Mouse (Mus musculus): Measurements from ENCODE around the gene Ndnf. TPM values are rescaled to one million over a fixed set of nuclear protein-coding genes. Genes with fewer than 3 reads are reported as not detected.
A peak's percentile ranks its signal among the peaks of the same experiment; 100 is the strongest.

Ndnf gene
- total RNA-seq (2014; rRNA removed) (86.2 and 89.6 TPM in 2 replicates), polyA plus RNA-seq (2015; fragmentation: Nextera tagmentation; extraction: Ambion mirVana) (10.4 and 14.8 TPM in 2 replicates)

GRCm38 (mm10) chr6:65671451-65671850 lies at the start of gene Ndnf:
Ndnf (plus strand) TSS chr6:65671590.
- peak within 1 kb of the TSS; percentile 46 for H3K9ac ChIP-seq (replicated peaks; ENCODE audit: low read length)
- H3K4me2 ChIP-seq (ENCODE audit: low read depth, low read length), result peak within 1 kb of the TSS; percentile 65
- ATAC-seq, result peak; percentile 92
- H3K4me3 ChIP-seq (ENCODE audit: low read length), result peak within 1 kb of the TSS; percentile 48
- H3K27ac ChIP-seq, result peak within 1 kb of the TSS; percentile 17
- no peaks in the 10 kb centered on the region for H3K9me3 ChIP-seq (ENCODE audit: low read length)
- H3K27me3 ChIP-seq (ENCODE audit: insufficient read depth, low read length), result no peaks in the 10 kb centered on the region
- H3K36me3 ChIP-seq (ENCODE audit: insufficient read depth, low read length), result no peaks in the 10 kb centered on the region
- H3K4me1 ChIP-seq (ENCODE audit: insufficient read depth, low read length), result peaks cover 3% of the 10 kb centered on the region; the same call in 1 of the 2 replicates
- under 1% methylated on average over 23 of the region's 45 CpGs for WGBS
- peak; percentile 81 for DNase-seq (ENCODE audit: low spot score)
- TF ChIP-seq CTCF (IDR thresholded peaks at IDR 0.05; ENCODE audit: low read depth), result no peak

GRCm38 (mm10) chr6:65623016-65623715 lies 48.2 kb upstream of the Ndnf start:
- Histone ChIP-seq H3K27me3 (ENCODE audit: insufficient read depth, low read length) (no peaks in the 10 kb centered on the region), H3K4me2 (ENCODE audit: low read depth, low read length) (no peak overlapping the region), H3K9me3 (ENCODE audit: low read length) (no peaks in the 10 kb centered on the region), H3K9ac (replicated peaks; ENCODE audit: low read length) (no peak overlapping the region), H3K4me1 (ENCODE audit: insufficient read depth, low read length) (no peaks in the 10 kb centered on the region), H3K4me3 (ENCODE audit: low read length) (no peak overlapping the region), H3K27ac (no peak overlapping the region), H3K36me3 (ENCODE audit: insufficient read depth, low read length) (no peaks in the 10 kb centered on the region)
- 61% methylated on average over 3 of the region's 3 CpGs for WGBS
- ATAC-seq (no peak), DNase-seq (ENCODE audit: low spot score) (peak; percentile 9)
- no peak for TF ChIP-seq CTCF (IDR thresholded peaks at IDR 0.05; ENCODE audit: low read depth)

DNA sequence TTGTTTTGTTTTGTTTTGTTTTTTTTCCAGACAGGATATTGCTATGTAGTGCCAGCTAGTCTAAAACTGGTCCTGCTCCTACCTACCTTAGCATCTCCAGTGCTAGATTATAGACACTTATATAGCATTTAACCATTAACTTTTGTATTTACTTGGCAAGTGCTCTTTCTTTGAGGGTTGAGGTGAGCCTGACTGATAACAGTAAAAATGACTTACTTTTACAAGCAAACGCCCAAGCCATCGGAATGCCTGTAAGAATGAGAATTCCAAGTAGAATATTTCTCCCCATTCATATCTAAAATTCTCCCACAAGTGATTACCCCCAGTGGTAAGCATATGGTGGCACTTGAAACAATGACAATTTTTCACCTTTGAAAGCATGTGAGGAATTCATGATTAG lies 40.8 kb upstream of the Ndnf start:
- WGBS, result 88% methylated on average over 2 of the region's 2 CpGs

GRCm38 (mm10) chr6:65632184-65632583 lies 39.2 kb upstream of the Ndnf start:
- H3K9me3 ChIP-seq (ENCODE audit: low read length), result no peaks in the 10 kb centered on the region
- DNase-seq (ENCODE audit: low spot score) (no peak), ATAC-seq (no peak)
- no peaks in the 10 kb centered on the region for H3K4me1 ChIP-seq (ENCODE audit: insufficient read depth, low read length)
- no peaks in the 10 kb centered on the region for H3K36me3 ChIP-seq (ENCODE audit: insufficient read depth, low read length)
- H3K27me3 ChIP-seq (ENCODE audit: insufficient read depth, low read length), result no peaks in the 10 kb centered on the region
- no peak overlapping the region for H3K27ac ChIP-seq
- 83% methylated on average over 5 of the region's 5 CpGs for WGBS
- no peak overlapping the region for H3K9ac ChIP-seq (replicated peaks; ENCODE audit: low read length)
- TF ChIP-seq CTCF (IDR thresholded peaks at IDR 0.05; ENCODE audit: low read depth), result no peak
- H3K4me2 ChIP-seq (ENCODE audit: low read depth, low read length), result no peak overlapping the region
- no peak overlapping the region for H3K4me3 ChIP-seq (ENCODE audit: low read length)

More for the DNA sequence above, 40.8 kb upstream of the Ndnf start:
- H3K4me3 ChIP-seq (ENCODE audit: low read length), result no peak overlapping the region
- DNase-seq (ENCODE audit: low spot score) (no peak), ATAC-seq (no peak)
- no peak for TF ChIP-seq CTCF (IDR thresholded peaks at IDR 0.05; ENCODE audit: low read depth)
- no peaks in the 10 kb centered on the region for H3K4me1 ChIP-seq (ENCODE audit: insufficient read depth, low read length)
- no peaks in the 10 kb centered on the region for H3K27me3 ChIP-seq (ENCODE audit: insufficient read depth, low read length)
- no peak overlapping the region for H3K4me2 ChIP-seq (ENCODE audit: low read depth, low read length)
- H3K9ac ChIP-seq (replicated peaks; ENCODE audit: low read length), result no peak overlapping the region
- H3K9me3 ChIP-seq (ENCODE audit: low read length), result no peaks in the 10 kb centered on the region
- no peak overlapping the region for H3K27ac ChIP-seq
- no peaks in the 10 kb centered on the region for H3K36me3 ChIP-seq (ENCODE audit: insufficient read depth, low read length)

DNA sequence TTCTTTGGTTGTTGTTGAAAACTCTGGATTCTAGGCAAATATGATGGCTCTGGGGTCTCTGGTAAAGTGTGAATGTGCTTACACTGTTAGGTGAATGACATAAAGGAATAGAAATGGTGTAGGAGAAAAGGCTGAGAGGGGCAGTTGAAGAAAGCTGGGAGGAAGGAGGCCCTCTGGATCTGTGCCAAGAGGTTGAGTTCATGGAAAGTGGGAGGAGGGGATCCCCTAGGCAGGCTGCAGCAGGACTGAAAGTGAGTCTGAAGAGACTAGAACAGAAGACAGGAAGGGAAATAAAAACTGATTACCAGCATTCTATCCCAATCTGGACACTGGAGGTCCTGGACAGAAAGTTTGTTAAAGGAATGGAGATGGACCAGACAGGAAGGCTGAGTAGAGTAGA lies 29.0 kb upstream of the Ndnf start:
- no peak for DNase-seq (ENCODE audit: low spot score)
- H3K9me3 ChIP-seq (ENCODE audit: low read length), result 0 out of 2 replicates have a peak, but pooled peaks cover 3% of the 10 kb centered on the region
- H3K36me3 ChIP-seq (ENCODE audit: insufficient read depth, low read length), result no peaks in the 10 kb centered on the region
- TF ChIP-seq CTCF (IDR thresholded peaks at IDR 0.05; ENCODE audit: low read depth), result no peak
- H3K4me2 ChIP-seq (ENCODE audit: low read depth, low read length), result no peak overlapping the region
- no peak overlapping the region for H3K27ac ChIP-seq
- H3K27me3 ChIP-seq (ENCODE audit: insufficient read depth, low read length), result no peaks in the 10 kb centered on the region
- no peak overlapping the region for H3K4me3 ChIP-seq (ENCODE audit: low read length)
- H3K4me1 ChIP-seq (ENCODE audit: insufficient read depth, low read length), result no peaks in the 10 kb centered on the region
- ATAC-seq, result no peak
- H3K9ac ChIP-seq (replicated peaks; ENCODE audit: low read length), result no peak overlapping the region

DNA sequence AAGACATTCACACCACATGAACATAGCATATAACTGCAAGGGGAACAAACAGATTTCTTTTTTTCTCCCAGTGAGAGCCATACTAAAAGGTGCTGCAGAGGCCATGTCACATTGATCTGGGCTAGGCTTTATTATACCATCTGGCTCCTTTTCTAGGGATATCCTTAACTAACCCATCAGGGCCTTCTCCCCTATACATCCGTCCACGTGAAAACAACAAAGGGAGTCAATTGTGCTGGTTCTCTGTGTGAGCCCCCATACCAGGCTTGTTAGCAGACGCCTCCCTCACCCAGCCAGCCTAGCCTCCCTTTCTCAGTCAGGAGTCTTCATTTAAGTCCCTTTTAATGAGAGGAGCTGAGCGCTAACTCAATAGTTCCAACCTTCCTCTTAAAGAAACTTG lies 27.3 kb upstream of the Ndnf start:
- 0 out of 2 replicates have a peak, but pooled peaks cover 3% of the 10 kb centered on the region for H3K9me3 ChIP-seq (ENCODE audit: low read length)
- H3K27ac ChIP-seq, result no peak overlapping the region
- H3K4me2 ChIP-seq (ENCODE audit: low read depth, low read length), result no peak overlapping the region
- TF ChIP-seq CTCF (IDR thresholded peaks at IDR 0.05; ENCODE audit: low read depth), result no peak
- no peaks in the 10 kb centered on the region for H3K36me3 ChIP-seq (ENCODE audit: insufficient read depth, low read length)
- DNase-seq (ENCODE audit: low spot score), result no peak
- H3K4me3 ChIP-seq (ENCODE audit: low read length), result no peak overlapping the region
- no peaks in the 10 kb centered on the region for H3K4me1 ChIP-seq (ENCODE audit: insufficient read depth, low read length)
- no peaks in the 10 kb centered on the region for H3K27me3 ChIP-seq (ENCODE audit: insufficient read depth, low read length)
- H3K9ac ChIP-seq (replicated peaks; ENCODE audit: low read length), result no peak overlapping the region
- WGBS, result 53% methylated on average over 4 of the region's 4 CpGs
- no peak for ATAC-seq

GRCm38 (mm10) chr6:65646408-65646807 lies 25.0 kb upstream of the Ndnf start:
- WGBS, result 78% methylated on average over 3 of the region's 3 CpGs
- Histone ChIP-seq H3K27ac (no peak overlapping the region), H3K4me2 (ENCODE audit: low read depth, low read length) (no peak overlapping the region), H3K9ac (replicated peaks; ENCODE audit: low read length) (no peak overlapping the region), H3K27me3 (ENCODE audit: insufficient read depth, low read length) (no peaks in the 10 kb centered on the region), H3K9me3 (ENCODE audit: low read length) (no peaks in the 10 kb centered on the region), H3K4me1 (ENCODE audit: insufficient read depth, low read length) (no peaks in the 10 kb centered on the region), H3K36me3 (ENCODE audit: insufficient read depth, low read length) (no peaks in the 10 kb centered on the region), H3K4me3 (ENCODE audit: low read length) (no peak overlapping the region)
- TF ChIP-seq CTCF (IDR thresholded peaks at IDR 0.05; ENCODE audit: low read depth), result no peak
- DNase-seq (ENCODE audit: low spot score) (no peak), ATAC-seq (no peak)

Measured in hindbrain, postnatal 0 days (tissue).